Mouse (Mus musculus): ENCODE data around the gene Cbr3.
"Not testable (repeated sequence)": the region's sequence is repeated elsewhere in the genome, so short reads cannot be mapped to it uniquely, and the experiment has no call there.

The Cbr3 gene

DNA sequence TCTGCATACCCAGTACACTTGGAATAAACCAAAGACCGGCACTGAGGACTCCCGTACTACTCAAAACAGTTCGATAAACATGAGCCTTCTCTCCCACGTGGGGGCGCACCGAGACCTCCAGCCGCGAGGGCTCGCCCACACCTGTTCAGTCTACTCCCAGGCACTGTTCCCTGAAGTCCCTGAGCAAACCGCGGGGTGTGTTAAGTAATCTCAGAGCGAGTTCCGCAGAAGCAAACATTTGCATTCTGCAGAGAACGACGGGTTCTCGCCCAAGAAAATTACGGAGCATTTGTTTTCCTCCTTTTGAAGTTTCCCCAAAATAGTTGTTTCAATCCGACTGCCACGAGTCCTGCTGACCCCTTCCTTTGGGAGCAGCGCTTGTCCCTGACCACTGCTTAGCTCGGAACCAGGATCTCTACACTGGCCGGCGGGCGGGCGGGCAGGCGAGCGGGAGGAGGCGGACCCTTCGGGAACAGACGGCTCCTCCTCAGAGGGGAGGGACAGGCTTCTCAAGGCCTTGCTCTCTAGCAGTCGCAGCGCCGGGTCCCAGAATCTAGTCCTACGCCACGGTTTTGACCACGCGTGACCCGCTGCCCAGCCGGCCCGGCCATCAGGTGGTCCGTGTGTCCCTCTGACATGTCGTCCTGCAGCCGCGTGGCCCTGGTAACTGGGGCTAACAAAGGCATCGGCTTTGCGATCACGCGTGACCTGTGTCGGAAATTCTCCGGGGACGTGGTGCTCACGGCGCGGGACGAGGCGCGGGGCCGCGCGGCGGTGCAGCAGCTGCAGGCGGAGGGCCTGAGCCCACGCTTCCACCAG lies at the start of gene Cbr3:
TSS of gene Cbr3 (plus strand) at position 527 of the 819 bp plus-strand sequence.
- DNase-seq (ENCODE audit: low read depth) = no peak

DNA sequence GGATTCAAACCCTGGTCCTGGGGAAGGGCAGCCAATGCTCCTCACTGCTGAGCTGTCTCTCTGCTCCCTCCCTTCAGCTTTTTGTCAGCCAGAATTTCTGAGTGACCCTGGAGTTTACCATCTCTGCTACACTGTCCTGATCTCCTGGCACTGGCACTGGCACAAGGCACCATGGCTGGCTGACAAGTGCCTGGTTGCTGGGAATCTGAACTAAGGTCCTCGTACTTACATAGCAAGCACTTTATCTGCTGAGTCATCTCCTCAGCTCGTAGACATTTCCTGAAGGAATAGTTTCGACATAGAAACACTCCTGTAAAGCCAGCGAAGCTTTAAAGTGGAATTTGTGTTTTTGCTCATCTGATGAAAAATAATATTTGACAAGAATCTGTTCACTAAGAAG lies 39.0 kb upstream of the Cbr3 start:
- peak; percentile 20 for DNase-seq (ENCODE audit: low read depth)

DNA sequence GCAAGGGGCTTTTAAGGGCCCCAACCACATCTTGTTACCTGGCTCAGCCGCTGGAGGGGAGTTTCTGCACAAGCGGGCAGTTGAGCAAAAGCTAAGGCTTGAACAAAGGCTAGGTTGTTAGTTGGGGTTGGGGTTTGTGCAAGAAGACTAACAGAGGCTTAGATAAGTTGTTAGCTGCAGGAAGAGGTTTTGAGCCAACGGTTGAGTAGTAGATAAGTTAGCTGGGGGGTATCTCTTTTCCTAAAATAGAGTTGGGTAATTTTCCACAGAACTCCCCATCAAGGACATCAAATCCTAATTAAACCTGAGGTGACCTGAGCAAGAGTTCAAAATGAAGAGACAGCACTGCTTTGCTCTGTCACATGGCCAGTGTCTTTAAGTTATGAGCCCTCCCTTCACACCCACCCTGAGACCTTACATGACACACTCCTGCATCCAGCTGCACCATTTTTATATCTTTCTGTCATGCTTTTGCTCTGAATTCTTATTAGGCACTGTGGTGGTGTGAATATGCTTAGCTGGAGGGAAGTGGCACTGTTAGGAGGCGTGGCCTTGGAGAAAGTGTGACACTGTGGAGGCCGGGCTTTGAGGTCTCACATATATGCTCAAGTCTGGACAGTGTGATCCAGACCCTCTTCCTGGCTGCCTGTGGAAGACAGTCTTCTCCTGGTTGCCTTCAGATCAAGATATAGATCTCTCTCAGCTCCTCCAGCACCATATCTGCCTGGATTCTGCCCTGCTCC lies 34.4 kb upstream of the Cbr3 start:
- DNase-seq (ENCODE audit: low read depth) = no peak

DNA sequence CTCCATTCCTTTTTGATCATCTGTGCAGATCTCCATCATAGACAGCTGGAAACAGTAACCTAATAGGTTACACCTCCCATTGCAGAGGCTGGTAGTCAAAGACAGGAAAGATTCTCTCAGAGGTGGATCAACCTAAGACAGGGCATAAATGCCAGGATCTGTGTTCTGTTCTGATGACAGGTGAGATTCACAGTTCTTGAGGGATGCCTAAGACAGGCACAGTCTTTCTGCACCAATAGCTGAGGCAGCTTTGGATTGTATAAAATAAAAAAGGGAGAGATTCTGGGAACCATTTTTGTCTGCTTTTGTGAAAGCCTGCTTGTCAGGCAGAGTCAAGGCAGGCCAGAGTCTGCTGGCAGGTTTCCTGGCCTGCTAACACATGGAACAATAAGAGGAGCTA lies 15.0 kb upstream of the Cbr3 start:
- DNase-seq (ENCODE audit: low read depth) = no peak

DNA sequence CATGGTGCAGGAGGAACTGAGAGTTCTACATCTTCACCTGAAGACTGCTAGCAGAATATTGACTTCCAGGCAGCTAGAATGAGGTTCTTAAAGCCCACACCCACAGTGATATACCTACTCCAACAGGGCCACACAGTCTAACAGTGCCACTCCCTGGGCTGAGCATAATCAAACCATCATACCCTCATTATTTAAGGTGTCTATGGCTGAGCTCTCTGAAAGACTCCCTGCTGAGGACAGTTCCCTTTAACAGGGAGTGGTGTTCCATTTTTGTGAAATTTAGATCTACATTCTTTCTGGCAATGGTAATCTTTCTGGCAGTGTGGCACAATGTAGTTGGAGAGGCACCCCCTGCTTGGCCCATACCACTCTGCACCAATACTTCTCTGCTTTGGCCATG lies 13.5 kb upstream of the Cbr3 start:
- no peak for DNase-seq (ENCODE audit: low read depth)

DNA sequence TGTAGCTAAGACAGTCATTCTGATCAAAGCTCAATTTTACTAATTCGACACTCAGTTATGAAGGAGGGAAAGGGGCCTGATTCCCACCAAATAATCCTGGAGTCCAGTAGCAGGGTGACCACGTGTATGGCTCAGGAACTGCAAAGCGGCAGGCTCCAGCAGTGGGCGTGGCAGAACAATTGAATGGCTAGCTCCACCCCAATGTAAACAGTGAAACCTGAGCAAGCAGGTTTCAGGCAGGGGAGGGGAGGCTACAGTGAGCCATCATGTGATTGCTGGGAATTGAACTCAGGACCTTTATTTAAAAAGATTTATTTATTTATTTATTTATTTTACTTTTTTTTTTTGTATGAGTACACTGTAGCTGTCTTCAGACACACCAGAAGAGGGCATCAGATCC lies 12.5 kb upstream of the Cbr3 start:
- DNase-seq (ENCODE audit: low read depth) = not testable (repeated sequence)

DNA sequence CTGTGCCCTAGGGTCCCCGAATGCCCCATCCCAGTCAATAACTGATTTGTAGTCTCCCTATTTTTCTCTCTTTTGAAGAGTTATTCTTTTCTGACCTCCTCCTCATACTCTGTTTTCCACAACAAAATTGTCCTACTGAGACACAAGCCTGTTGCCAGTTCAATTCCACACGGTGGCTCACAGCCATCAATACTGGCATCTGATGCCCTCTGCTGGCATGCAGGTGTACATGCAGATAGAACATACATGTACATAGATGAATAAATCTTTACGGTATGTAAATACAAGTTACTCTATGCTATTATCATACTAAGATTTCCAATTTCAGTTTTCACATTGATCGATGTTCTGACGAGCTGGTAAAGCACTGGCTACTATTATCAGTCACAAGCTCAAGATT lies 12.0 kb upstream of the Cbr3 start:
- peak; percentile 47 for DNase-seq (ENCODE audit: low read depth)

DNA sequence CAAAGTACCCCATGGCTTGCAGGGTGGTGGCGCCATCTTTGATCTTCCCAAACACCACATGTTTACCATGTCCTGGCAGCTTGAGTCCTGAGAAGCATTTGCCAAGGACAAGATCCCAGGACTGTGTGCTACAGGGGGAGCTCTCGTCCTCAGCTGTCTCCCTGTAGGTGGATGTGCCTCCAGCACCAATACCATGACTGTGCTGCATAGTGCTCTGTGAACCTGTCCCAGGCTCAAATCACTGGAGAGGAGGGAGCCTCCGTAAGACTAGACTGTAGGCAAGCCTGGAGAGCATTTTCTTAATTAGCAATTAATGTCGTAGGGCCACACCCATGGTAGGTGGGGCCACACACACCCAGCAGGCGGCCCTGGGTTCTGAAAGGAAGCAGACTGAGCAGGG lies 6.6 kb upstream of the Cbr3 start:
- DNase-seq (ENCODE audit: low read depth) = no peak

DNA sequence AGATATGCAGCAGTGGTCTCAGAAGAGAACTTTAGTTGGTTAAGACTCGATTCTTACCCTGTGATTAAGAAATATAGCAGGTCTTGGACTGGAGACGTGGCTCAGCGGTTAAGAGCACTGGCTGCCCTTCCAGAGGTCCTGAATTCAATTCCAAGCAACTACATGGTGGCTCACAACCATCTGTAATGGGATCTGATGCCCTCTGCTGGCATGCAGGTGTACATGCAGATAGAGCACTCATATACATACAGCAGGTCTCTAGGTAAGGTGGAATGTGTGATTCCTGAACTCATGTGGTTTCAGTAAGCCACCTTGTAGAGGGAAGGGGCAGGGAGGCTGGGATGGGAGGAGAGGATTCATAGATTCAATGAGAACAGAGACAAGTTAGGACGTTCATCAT lies 4.8 kb upstream of the Cbr3 start:
- no peak for DNase-seq (ENCODE audit: low read depth)

DNA sequence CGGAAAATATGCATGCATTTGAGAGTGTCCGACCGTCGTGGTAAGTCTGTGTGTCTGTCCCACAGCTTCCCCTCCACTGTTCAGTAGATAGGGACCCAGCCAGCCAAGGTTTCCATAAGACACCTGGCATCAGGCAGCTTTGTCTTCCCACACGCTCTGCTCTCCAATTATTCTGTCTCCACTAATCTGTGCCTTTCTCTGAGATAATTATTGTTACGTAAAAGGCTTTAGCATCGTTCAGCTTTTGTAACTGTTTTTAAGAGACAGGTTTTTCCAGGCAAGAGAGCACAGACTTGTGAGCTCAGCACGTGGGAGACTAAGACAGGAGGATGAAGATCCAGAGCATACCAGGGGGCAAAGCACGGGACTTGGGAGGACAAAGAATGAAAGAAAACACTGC lies 3.9 kb upstream of the Cbr3 start:
- no peak for DNase-seq (ENCODE audit: low read depth)

DNA sequence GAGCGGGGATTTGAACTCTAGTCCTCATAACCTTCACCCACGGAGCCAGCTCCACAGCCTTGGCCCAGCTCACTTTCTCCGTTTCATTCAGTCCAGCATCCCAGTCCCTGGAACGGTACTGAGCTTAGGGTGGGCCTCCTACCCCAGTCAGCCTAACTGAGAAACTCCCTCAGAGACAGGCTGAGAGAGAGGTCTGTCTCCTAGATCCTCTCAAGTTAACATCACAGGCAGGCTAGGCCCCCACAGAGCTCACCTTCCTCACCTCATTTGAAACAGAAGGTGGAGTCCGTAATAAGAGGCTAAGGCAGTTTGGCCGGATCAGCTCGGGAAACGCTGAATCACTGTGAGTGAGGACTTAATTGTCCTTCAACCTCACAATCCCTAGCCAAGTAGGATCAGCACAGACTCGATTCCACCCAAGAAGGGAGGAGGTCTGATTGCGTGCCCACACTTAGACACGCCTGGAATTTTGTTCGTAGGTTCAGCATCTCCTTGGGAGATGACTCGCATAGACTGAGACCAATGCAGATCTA lies 793 bp upstream of the Cbr3 start:
- no peak for DNase-seq (ENCODE audit: low read depth)

DNA sequence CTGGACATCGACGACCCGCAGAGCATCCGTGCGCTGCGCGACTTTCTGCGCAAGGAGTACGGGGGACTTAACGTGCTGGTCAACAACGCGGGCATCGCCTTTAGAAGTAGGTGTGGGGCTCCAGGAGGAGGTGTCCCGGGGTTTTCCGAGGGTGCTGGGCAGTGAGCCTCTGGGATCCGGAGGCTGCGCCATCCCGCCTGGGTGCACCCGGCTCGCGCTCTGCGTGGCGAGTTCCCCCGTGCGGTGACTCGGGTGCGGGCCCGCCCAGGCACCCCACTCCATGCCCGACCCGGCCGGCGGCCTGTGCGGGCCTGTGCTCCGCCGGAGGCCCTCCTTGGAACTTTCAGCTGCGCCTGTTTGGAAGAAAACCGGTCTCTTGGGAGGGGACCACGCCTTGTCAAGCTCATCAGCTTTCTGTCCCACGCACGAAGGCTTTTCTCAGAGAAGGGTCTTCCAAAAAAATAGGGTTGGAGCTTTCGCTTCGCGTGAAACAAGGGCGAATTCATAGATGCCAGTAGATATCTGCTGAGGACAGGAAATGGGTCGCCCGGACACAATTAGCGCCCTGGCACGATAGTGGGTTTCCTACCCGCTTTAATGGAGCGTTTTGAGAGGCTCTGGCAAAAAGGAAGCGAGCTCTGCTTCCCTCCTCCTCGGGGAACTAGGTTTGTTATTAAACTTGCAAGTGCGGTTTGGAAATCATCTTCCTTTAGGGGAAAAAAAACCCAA lies 657 bp downstream of the Cbr3 start:
- no peak for DNase-seq (ENCODE audit: low read depth)

DNA sequence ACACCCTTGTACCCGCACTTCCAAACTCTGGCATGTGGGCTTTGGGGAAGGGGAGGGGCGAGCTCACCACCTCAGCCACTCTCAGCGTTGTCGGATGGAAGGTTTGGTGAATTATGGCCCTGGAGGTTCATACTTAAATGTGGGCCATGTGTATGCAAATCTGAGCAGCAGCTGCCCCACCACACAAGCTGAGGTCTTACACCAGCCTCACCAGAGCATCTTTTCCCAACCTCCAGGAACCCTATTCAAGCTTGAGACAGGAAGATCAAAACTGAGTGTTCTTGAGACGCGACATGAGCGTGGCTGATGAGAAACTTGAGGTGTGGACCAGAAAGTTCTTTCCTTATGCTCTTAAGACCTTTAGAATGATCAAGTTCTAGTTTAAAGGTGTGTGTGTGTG lies 1.4 kb downstream of the Cbr3 start:
- DNase-seq (ENCODE audit: low read depth) = no peak

DNA sequence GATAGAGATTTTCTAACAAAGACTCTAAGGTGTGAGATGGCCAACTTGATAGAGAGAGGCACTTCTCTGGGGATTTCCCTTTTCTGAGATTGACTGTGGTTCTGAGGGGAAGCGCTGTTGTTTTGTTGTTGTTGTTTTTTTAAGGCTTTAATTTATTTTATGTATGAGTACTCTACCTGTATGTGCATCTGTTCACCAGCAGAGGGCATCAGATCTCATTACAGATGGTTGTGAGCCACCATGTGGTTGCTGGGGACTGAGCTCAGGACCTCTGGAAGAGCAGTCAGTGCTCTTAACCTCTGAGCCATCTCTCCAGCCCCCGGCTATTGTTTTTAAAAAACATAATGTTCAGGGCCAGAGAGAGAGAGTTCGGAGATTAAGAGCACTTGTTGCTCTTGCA lies 2.8 kb downstream of the Cbr3 start:
- peak; percentile 26 for DNase-seq (ENCODE audit: low read depth)

DNA sequence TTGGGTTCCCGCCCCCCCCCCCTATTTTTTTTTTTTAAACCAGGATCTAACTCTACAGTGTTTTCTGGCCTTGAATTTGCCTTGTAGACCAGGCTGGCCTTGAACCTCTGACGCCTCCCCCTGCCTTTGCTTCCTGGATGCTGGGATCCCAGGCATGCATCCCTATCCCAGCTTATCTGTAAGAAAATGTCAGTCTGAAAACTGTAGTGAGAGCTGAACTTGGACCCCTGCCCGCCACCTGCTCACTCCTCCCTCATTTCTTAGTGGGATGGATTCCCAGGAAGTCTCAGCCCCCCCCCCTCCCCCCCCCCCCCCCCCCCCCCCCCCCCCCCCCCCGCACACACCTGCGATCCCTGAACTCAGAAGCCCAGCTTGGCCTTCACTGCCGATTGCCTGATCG lies 3.4 kb downstream of the Cbr3 start:
- DNase-seq (ENCODE audit: low read depth) = no peak

DNA sequence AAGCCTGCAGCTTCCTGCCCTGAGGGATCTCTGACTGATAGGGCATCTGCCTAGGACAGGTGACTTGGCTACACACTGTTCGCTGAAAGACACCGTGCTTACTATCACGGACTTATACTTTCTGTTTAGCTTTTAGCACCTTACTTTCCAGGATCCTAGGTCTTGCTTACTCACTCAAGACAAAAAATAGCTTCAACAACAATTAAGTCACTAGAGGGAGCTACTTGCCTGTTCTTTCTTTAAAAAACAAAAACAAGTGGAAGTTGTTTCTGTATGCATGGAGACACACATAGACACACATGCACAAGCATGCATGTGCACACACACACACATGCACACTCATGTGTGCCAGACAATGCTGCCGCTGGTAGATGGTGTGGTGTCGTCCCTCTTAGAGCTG lies 3.9 kb downstream of the Cbr3 start:
- peak; percentile 90 for DNase-seq (ENCODE audit: low read depth)

DNA sequence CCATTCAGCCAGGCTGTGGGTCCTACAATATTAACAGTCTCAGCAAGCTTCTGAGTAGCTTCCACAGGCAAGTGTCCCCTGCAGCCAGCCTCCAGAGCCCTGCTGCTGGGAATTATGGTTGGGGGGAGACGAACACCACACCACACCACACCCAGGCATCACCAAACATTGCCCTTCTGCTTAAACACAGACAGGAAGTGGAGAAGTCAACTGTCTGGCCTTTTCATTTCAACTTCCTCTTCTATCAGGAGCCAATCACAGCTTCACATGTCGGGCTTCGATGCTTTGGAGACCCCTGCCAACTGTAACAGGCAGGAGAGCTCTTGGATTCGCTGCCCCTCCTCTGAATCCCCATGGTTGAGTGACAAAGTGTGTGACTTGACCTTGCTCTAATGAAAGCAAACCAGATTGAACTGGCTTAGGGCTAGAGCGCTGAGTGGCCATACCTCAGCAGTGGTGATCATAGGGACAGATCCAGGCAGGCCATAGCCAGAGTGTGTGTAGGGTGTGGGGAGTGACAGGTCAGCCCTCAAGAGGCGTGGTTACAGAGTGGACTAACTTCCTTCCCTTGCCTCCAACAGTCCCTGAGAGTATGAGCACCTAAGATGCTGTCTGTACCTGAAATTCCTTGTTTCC lies 8.3 kb downstream of the Cbr3 start:
- DNase-seq (ENCODE audit: low read depth) = peak; percentile 43

DNA sequence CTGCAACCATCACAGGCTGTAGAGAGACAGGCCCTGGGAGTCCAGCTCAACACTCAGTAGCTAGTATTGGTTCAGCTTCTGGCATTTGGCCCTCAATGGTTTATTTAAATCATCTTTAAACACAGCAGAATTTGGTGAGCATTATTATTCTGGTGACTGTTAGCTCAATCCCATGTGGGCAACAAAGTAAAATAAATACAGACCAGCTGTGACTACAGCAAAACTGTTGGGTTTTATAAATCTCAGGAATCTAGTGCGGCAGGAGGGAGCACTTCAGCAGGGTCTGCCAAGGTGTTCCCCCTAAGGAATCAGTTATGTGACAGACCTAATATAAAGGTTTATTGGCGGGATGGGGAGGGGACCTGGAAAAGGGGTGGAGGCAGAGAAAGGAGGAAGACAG lies 9.7 kb downstream of the Cbr3 start:
- no peak for DNase-seq (ENCODE audit: low read depth)

DNA sequence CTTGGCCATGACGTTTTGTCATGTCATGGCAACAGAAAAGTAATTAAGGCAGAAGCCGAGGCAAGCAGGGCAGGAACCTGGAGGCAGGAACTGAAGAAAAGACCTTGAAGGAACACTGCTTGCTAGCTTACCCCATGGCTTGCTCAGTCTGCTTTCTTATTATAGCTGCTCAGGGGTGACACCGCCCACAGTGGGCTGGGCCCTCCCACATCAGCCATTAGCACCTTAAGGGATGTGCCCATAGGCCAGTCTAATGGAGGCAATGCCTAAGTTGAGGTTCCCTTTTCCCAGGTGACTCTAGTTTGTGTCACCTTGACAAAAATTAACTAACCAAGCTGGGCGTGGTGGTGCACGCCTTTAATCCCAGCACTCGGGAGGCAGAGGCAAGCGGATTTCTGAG lies 24.1 kb downstream of the Cbr3 start:
- no peak for DNase-seq (ENCODE audit: low read depth)

DNA sequence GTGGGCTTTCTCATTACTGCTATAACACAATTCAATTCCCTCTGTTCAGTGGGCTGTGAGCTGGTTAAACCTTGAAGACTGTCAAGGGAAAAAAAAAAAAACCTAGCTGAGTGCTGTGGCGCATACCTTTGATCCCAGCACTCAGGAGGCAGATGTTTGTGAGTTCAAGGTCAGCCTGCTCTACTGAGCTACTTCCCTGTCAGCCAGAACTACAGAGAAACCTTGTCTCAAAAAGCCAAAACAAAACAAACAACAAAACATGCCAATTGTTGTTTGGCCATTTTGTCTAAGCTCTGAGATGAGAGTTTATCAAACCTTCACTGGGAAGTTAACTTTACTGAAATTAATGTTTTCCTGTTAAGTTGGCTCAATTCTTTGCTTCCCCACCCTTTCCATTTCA lies 26.2 kb downstream of the Cbr3 start:
- DNase-seq (ENCODE audit: low read depth) = no peak

DNA sequence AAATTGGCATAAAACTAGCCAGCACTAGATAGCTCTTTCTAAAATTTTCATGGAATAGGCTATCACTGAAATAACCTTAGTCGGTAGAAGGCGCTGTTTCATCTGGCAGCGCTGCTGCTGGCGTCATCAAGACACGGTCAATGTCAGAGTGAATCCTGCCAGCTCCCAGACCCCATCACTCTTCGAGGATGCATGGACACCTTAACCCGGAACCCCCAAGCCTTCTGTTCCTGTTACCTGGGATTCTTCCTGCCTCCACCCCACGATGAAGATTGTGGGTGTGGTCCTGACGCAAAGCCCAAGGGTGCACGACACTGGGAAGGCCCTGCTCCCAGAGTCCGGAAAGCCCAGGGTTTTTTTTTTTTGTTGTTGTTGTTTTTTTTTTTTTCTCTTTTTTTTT lies 27.9 kb downstream of the Cbr3 start:
- DNase-seq (ENCODE audit: low read depth) = peak; percentile 94

Data from 416B (cell line).